ENCODE assay signal across 10 mouse cellular contexts in the genomic region with DNA sequence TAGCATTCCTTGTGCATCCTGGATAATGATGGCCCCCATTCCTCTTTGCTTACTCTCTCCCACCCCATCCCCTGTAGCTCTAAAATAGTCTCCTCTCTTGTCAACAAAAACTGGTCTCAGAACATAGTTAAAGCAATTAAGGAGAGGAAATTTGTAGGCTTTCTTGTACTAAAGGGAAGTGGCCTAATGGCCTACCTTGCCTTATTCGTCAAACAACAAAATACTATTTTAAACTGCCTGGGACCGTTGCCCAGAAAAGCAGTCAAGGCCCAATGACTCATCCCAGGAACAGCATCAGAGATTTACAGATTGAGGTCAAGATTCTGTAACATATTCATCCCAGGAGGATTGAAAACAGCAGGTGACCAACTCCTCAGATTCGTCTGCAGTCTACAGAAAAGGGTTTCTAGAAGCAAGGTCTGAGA. TPM values are rescaled to one million over a fixed set of nuclear protein-coding genes. Genes with fewer than 3 reads are reported as not detected.
DNase-seq lines count a peak whose midpoint lies in the region; TF ChIP-seq lines count a peak whose summit lies in the region.
"Had no signal": no experiment of that assay in that cellular context is flagged by ENCODE, and none has a peak within 500 bp of the region (broad histone marks: within the 10 kb centered on the region; RNA-seq: fewer than 3 reads in every experiment).

No protein-coding gene starts in this region.

- no peak overlapping the region for H3K4me3 ChIP-seq in layer of hippocampus, adult 2 months
- H3K4me3 ChIP-seq: neural tube, embryonic 13.5 days had no signal

- H3K27ac ChIP-seq in layer of hippocampus, adult 2 months = no peak overlapping the region
- H3K27ac ChIP-seq: neural tube, embryonic 13.5 days had no signal

- DNase-seq in urinary bladder, postnatal 25 days (ENCODE audit: low spot score) = peak; percentile 18
- no peak for DNase-seq in urinary bladder, adult 2 months (ENCODE audit: low spot score)
- DNase-seq in cerebellum, postnatal 14 days = peak; percentile 57 to 68
- DNase-seq in kidney, adult 11 months = peak; percentile 42
- peak; percentile 15 for DNase-seq in ovary, postnatal 36 days (ENCODE audit: low spot score)
- no peak for DNase-seq in embryo, embryonic 10 days (ENCODE audit: low spot score)
- no peak for DNase-seq in natural killer cell, adult 2 months (ENCODE audit: low spot score in 2 of 2)
- no peak for DNase-seq in layer of hippocampus, adult 2 months (ENCODE audit: low spot score in 2 of 2)

- no peak for TF ChIP-seq CTCF in layer of hippocampus, adult 2 months (conservative IDR thresholded peaks at IDR 0.05)

RNA-seq across cellular contexts. Expression of a gene that starts 13.2 kb away (rescaled TPM):
- 0.04 TPM in 2 replicates for polyA plus RNA-seq in urinary bladder, adult 2 months (2012; rRNA removed)
- not detected for total RNA-seq in layer of hippocampus, adult 2 months (2021)
- polyA plus RNA-seq: large intestine, adult 2 months; neural tube, embryonic 13.5 days had no signal

Comparison
In these comparisons a context has a peak if more than half of its experiments do, and no peak if none do; other contexts are left out.
1. DNase-seq: peak in urinary bladder, postnatal 25 days (single experiment), cerebellum, postnatal 14 days (2 of 2), kidney, adult 11 months (single experiment) and ovary, postnatal 36 days (single experiment); none in urinary bladder, adult 2 months (single experiment), embryo, embryonic 10 days (single experiment), natural killer cell, adult 2 months (0 of 2) and layer of hippocampus, adult 2 months (0 of 2).